Mouse (Mus musculus): Measurements from ENCODE around the gene Olfr1414. TPM values are rescaled to one million over a fixed set of nuclear protein-coding genes. Genes with fewer than 3 reads are reported as not detected.
"Not testable (repeated sequence)": the region's sequence is repeated elsewhere in the genome, so short reads cannot be mapped to it uniquely, and the experiment has no call there.

Olfr1414 gene
- total and polyA plus RNA-seq, 2 experiments from 2014 or later = not detected

- Histone ChIP-seq H3K36me3 (ENCODE audit: insufficient read depth) (no peaks in the 10 kb centered on the region), H3K9me3 (ENCODE audit: low read length) (no peaks in the 10 kb centered on the region)
- 84% methylated on average over 11 of the region's 11 CpGs for WGBS
Observed at GRCm38 (mm10) chr1:92515390-92515789, 3.1 kb downstream of the Olfr1414 start.

GRCm38 (mm10) chr1:92511646-92512045, 6.8 kb downstream of the Olfr1414 start:
- H3K4me1 ChIP-seq (ENCODE audit: insufficient read depth); H3K9me3 ChIP-seq (ENCODE audit: low read length); H3K4me2 ChIP-seq (ENCODE audit: low read depth); H3K27me3 ChIP-seq (ENCODE audit: insufficient read depth, low read length); DNase-seq; H3K27ac ChIP-seq (ENCODE audit: low read depth, low read length); ATAC-seq; H3K36me3 ChIP-seq (ENCODE audit: insufficient read depth); H3K4me3 ChIP-seq (ENCODE audit: low read depth, low read length); H3K9ac ChIP-seq: not testable (repeated sequence)
- 90% methylated on average over 4 of the region's 5 CpGs for WGBS

More at GRCm38 (mm10) chr1:92515390-92515789, 3.1 kb downstream of the Olfr1414 start:
- ATAC-seq = no peak
- H3K27ac ChIP-seq (ENCODE audit: low read depth, low read length) = no peak overlapping the region
- H3K4me1 ChIP-seq (ENCODE audit: insufficient read depth) = no peaks in the 10 kb centered on the region
- no peak overlapping the region for H3K4me3 ChIP-seq (ENCODE audit: low read depth, low read length)
- no peaks in the 10 kb centered on the region; the same call in 1 of the 2 replicates for H3K27me3 ChIP-seq (ENCODE audit: insufficient read depth, low read length)
- no peak for TF ChIP-seq CTCF (IDR thresholded peaks at IDR 0.05; ENCODE audit: low read depth)
- H3K4me2 ChIP-seq (ENCODE audit: low read depth) = no peak overlapping the region
- H3K9ac ChIP-seq = no peak overlapping the region
- no peak for DNase-seq

GRCm38 (mm10) chr1:92496001-92496400, 22.5 kb downstream of the Olfr1414 start, which contains the start of gene Olfr1415:
TSS of gene Olfr1415 (minus strand) at chr1:92496101.
- no peaks in the 10 kb centered on the region for H3K36me3 ChIP-seq (ENCODE audit: insufficient read depth)
- no peaks in the 10 kb centered on the region for H3K27me3 ChIP-seq (ENCODE audit: insufficient read depth, low read length)
- no peak within 1 kb of the TSS for H3K4me3 ChIP-seq (ENCODE audit: low read depth, low read length)
- 77% methylated on average over 2 of the region's 2 CpGs for WGBS
- DNase-seq (no peak), ATAC-seq (no peak)
- no peaks in the 10 kb centered on the region for H3K4me1 ChIP-seq (ENCODE audit: insufficient read depth)
- TF ChIP-seq CTCF (IDR thresholded peaks at IDR 0.05; ENCODE audit: low read depth) = no peak
- H3K9ac ChIP-seq = no peak within 1 kb of the TSS
- H3K4me2 ChIP-seq (ENCODE audit: low read depth) = no peak within 1 kb of the TSS
- H3K27ac ChIP-seq (ENCODE audit: low read depth, low read length) = no peak within 1 kb of the TSS
- H3K9me3 ChIP-seq (ENCODE audit: low read length) = 0 out of 2 replicates have a peak, but pooled peaks cover 4% of the 10 kb centered on the region

GRCm38 (mm10) chr1:92485013-92485412, 33.4 kb downstream of the Olfr1414 start, which contains the start of gene Olfr1416:
TSS of gene Olfr1416 (minus strand) at chr1:92485113.
- TF ChIP-seq CTCF (IDR thresholded peaks at IDR 0.05; ENCODE audit: low read depth) = no peak

GRCm38 (mm10) chr1:92474066-92474578, 44.3 kb downstream of the Olfr1414 start:
- H3K4me3 ChIP-seq (ENCODE audit: low read depth, low read length) = peak overlapping the region; percentile 84
- peak overlapping the region; percentile 77; the same call in 1 of the 2 replicates for H3K27ac ChIP-seq (ENCODE audit: low read depth, low read length)
- peak; percentile 49 for ATAC-seq
- peaks cover 22% of the 10 kb centered on the region for H3K36me3 ChIP-seq (ENCODE audit: insufficient read depth)
- no peak for DNase-seq
- H3K27me3 ChIP-seq (ENCODE audit: insufficient read depth, low read length) = no peaks in the 10 kb centered on the region
- no peaks in the 10 kb centered on the region for H3K9me3 ChIP-seq (ENCODE audit: low read length)
- H3K4me2 ChIP-seq (ENCODE audit: low read depth) = peak overlapping the region; percentile 91
- WGBS = 7% methylated on average over 10 of the region's 10 CpGs
- H3K4me1 ChIP-seq (ENCODE audit: insufficient read depth) = peaks cover 11% of the 10 kb centered on the region
- TF ChIP-seq CTCF (IDR thresholded peaks at IDR 0.05; ENCODE audit: low read depth) = no peak
- peak overlapping the region; percentile 91 for H3K9ac ChIP-seq

More at GRCm38 (mm10) chr1:92485013-92485412, 33.4 kb downstream of the Olfr1414 start, which contains the start of gene Olfr1416:
- Histone ChIP-seq H3K36me3 (ENCODE audit: insufficient read depth) (no peaks in the 10 kb centered on the region), H3K27me3 (ENCODE audit: insufficient read depth, low read length) (peaks cover 5% of the 10 kb centered on the region; the same call in 1 of the 2 replicates), H3K4me2 (ENCODE audit: low read depth) (no peak within 1 kb of the TSS), H3K9ac (no peak within 1 kb of the TSS), H3K9me3 (ENCODE audit: low read length) (no peaks in the 10 kb centered on the region), H3K4me1 (ENCODE audit: insufficient read depth) (no peaks in the 10 kb centered on the region), H3K27ac (ENCODE audit: low read depth, low read length) (no peak within 1 kb of the TSS), H3K4me3 (ENCODE audit: low read depth, low read length) (no peak within 1 kb of the TSS)
- ATAC-seq (no peak), DNase-seq (no peak)

GRCm38 (mm10) chr1:92473165-92474041, 45.1 kb downstream of the Olfr1414 start, which contains the start of gene Ndufa10:
TSS of gene Ndufa10 (minus strand) at chr1:92473860.
- H3K4me2 ChIP-seq (ENCODE audit: low read depth) = peak within 1 kb of the TSS; percentile 91
- H3K27me3 ChIP-seq (ENCODE audit: insufficient read depth, low read length) = no peaks in the 10 kb centered on the region
- 1% methylated on average over 67 of the region's 67 CpGs for WGBS
- ATAC-seq (peak; percentile 94), DNase-seq (peak; percentile 98)
- peak within 1 kb of the TSS; percentile 84 for H3K4me3 ChIP-seq (ENCODE audit: low read depth, low read length)
- no peak for TF ChIP-seq CTCF (IDR thresholded peaks at IDR 0.05; ENCODE audit: low read depth)
- H3K9me3 ChIP-seq (ENCODE audit: low read length) = no peaks in the 10 kb centered on the region
- H3K36me3 ChIP-seq (ENCODE audit: insufficient read depth) = peaks cover 29% of the 10 kb centered on the region
- H3K4me1 ChIP-seq (ENCODE audit: insufficient read depth) = peaks cover 11% of the 10 kb centered on the region
- peak within 1 kb of the TSS; percentile 91 for H3K9ac ChIP-seq
- peak within 1 kb of the TSS; percentile 77 for H3K27ac ChIP-seq (ENCODE audit: low read depth, low read length)

- Histone ChIP-seq H3K4me2 (ENCODE audit: low read depth) (no peak overlapping the region), H3K27me3 (ENCODE audit: insufficient read depth, low read length) (no peaks in the 10 kb centered on the region), H3K4me3 (ENCODE audit: low read depth, low read length) (no peak overlapping the region), H3K9ac (no peak overlapping the region), H3K9me3 (ENCODE audit: low read length) (no peaks in the 10 kb centered on the region), H3K36me3 (ENCODE audit: insufficient read depth) (peaks cover 71% of the 10 kb centered on the region), H3K4me1 (ENCODE audit: insufficient read depth) (peaks cover 5% of the 10 kb centered on the region), H3K27ac (ENCODE audit: low read depth, low read length) (no peak overlapping the region)
- no peak for ATAC-seq
- DNase-seq = no peak
- no peak for TF ChIP-seq CTCF (IDR thresholded peaks at IDR 0.05; ENCODE audit: low read depth)
- 92% methylated on average over 4 of the region's 4 CpGs for WGBS
Observed at GRCm38 (mm10) chr1:92468891-92469290, 49.6 kb downstream of the Olfr1414 start.
